Mouse (Mus musculus): ENCODE data around the gene Sh3d19. TPM values are rescaled to one million over a fixed set of nuclear protein-coding genes. Genes with fewer than 3 reads are reported as not detected.
A peak's percentile ranks its signal among the peaks of the same experiment; 100 is the strongest.

Gene Sh3d19
- polyA plus RNA-seq, 1 experiment from 2014 or later, result 4.6 TPM

DNA sequence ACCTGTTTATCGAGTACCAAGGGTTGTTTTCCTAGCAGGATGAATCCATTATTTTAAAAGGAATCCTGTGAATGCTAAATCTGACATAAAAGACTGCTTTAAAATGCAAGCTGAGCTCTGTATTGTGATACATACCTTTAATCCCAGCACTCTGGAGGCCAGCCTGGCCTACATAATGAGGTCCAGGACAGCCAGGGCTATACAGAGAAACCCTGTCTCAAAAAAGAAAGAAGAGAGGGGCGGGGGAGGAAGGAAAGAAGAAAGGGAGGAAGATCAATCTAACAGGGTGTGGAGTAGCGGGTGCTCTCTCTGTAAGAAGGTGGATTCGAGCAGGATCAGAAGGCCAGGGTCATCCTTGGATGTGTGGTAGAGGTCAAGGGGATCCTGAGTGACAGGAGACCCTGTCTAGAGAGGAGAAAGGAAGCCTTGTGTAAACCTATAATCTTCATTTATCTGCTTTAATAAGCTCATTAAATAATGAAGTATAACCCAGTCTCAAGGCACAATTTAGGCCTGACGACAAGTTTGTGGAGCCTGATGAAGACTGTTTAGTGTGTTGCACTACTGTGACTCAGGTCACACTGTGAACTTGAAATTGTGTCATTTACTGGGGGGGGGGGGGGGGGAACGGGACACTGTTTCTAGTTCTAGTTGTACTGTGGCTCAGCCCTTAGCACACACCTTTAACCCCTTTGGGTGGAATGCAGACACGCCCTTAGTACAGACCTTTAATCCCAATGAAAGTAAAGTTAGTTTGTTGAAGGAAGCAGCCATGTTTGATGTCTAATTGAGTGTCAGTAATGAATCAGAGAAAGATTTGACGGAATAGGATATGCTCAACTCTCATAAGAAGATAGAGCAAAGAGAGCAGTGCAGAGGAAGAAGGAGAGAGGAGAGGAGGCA, 137.0 kb downstream of the Sh3d19 start:
- Histone ChIP-seq H3K9me3 (replicated peaks; ENCODE audit: control insufficient read depth, low read length) (no peaks in the 10 kb centered on the region), H3K4me3 (ENCODE audit: low read depth, low read length) (no peak overlapping the region), H3K27me3 (replicated peaks; ENCODE audit: control insufficient read depth, insufficient read depth, low read length) (no peaks in the 10 kb centered on the region), H3K36me3 (ENCODE audit: control insufficient read depth, insufficient read depth, low read length) (no peaks in the 10 kb centered on the region), H3K4me2 (ENCODE audit: low read length) (no peak overlapping the region), H3K27ac (ENCODE audit: low read depth, low read length) (no peak overlapping the region), H3K4me1 (ENCODE audit: control insufficient read depth, insufficient read depth, low read length) (no peaks in the 10 kb centered on the region), H3K9ac (ENCODE audit: low read length) (no peak overlapping the region)
- 51% methylated on average over 8 of the region's 8 CpGs for WGBS
- 0 out of 2 replicates have a peak, but pooled peaks have one; percentile 15 for ATAC-seq
- no peak for DNase-seq (ENCODE audit: low spot score)

DNA sequence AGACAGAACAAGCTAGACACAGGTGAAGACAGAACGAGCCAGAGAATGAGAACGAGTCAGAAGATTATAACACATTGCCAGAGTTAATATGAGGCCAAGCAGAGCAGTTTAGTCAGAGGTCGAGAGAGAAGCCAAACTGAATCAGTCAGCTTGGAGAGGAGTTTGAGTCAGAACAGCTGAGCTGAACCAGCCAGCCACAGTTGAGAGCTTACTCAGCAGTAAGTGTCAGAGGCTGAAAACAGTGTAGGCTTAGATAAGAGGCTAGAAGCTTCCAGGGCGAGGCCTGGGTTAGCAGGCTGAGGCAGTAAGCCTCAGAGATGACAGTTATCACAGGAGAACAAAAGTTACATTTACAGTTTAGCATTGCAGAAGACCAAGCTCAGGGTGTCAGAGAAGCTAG, 137.7 kb downstream of the Sh3d19 start:
- WGBS, result 86% methylated on average over 4 of the region's 4 CpGs

GRCm38 (mm10) chr3:86109099-86109498, 138.2 kb downstream of the Sh3d19 start:
- H3K9ac ChIP-seq (ENCODE audit: low read length), result no peak overlapping the region
- 93% methylated on average over 7 of the region's 7 CpGs for WGBS
- H3K9me3 ChIP-seq (replicated peaks; ENCODE audit: control insufficient read depth, low read length), result no peaks in the 10 kb centered on the region
- DNase-seq (ENCODE audit: low spot score) (no peak), ATAC-seq (no peak)
- H3K4me3 ChIP-seq (ENCODE audit: low read depth, low read length), result no peak overlapping the region
- no peaks in the 10 kb centered on the region for H3K27me3 ChIP-seq (replicated peaks; ENCODE audit: control insufficient read depth, insufficient read depth, low read length)
- H3K4me1 ChIP-seq (ENCODE audit: control insufficient read depth, insufficient read depth, low read length), result no peaks in the 10 kb centered on the region
- H3K27ac ChIP-seq (ENCODE audit: low read depth, low read length), result no peak overlapping the region
- no peak overlapping the region for H3K4me2 ChIP-seq (ENCODE audit: low read length)
- no peaks in the 10 kb centered on the region for H3K36me3 ChIP-seq (ENCODE audit: control insufficient read depth, insufficient read depth, low read length)

More for the DNA sequence above, 137.7 kb downstream of the Sh3d19 start:
- Histone ChIP-seq H3K27me3 (replicated peaks; ENCODE audit: control insufficient read depth, insufficient read depth, low read length) (no peaks in the 10 kb centered on the region), H3K4me3 (ENCODE audit: low read depth, low read length) (no peak overlapping the region), H3K4me2 (ENCODE audit: low read length) (no peak overlapping the region), H3K27ac (ENCODE audit: low read depth, low read length) (no peak overlapping the region), H3K36me3 (ENCODE audit: control insufficient read depth, insufficient read depth, low read length) (no peaks in the 10 kb centered on the region), H3K9ac (ENCODE audit: low read length) (no peak overlapping the region), H3K4me1 (ENCODE audit: control insufficient read depth, insufficient read depth, low read length) (no peaks in the 10 kb centered on the region), H3K9me3 (replicated peaks; ENCODE audit: control insufficient read depth, low read length) (no peaks in the 10 kb centered on the region)
- no peak for DNase-seq (ENCODE audit: low spot score)
- ATAC-seq, result no peak

GRCm38 (mm10) chr3:86110077-86110476, 139.2 kb downstream of the Sh3d19 start:
- H3K36me3 ChIP-seq (ENCODE audit: control insufficient read depth, insufficient read depth, low read length), result no peaks in the 10 kb centered on the region
- no peak overlapping the region for H3K27ac ChIP-seq (ENCODE audit: low read depth, low read length)
- ATAC-seq, result no peak
- H3K9ac ChIP-seq (ENCODE audit: low read length), result no peak overlapping the region
- WGBS, result 22% methylated on average over 10 of the region's 10 CpGs
- H3K9me3 ChIP-seq (replicated peaks; ENCODE audit: control insufficient read depth, low read length), result no peaks in the 10 kb centered on the region
- peak; percentile 37 for DNase-seq (ENCODE audit: low spot score)
- no peaks in the 10 kb centered on the region for H3K27me3 ChIP-seq (replicated peaks; ENCODE audit: control insufficient read depth, insufficient read depth, low read length)
- no peak overlapping the region for H3K4me3 ChIP-seq (ENCODE audit: low read depth, low read length)
- no peak overlapping the region for H3K4me2 ChIP-seq (ENCODE audit: low read length)
- H3K4me1 ChIP-seq (ENCODE audit: control insufficient read depth, insufficient read depth, low read length), result no peaks in the 10 kb centered on the region

- DNase-seq (ENCODE audit: low spot score), result no peak
- Histone ChIP-seq H3K4me1 (ENCODE audit: control insufficient read depth, insufficient read depth, low read length) (no peaks in the 10 kb centered on the region), H3K4me2 (ENCODE audit: low read length) (no peak overlapping the region), H3K27ac (ENCODE audit: low read depth, low read length) (no peak overlapping the region), H3K9ac (ENCODE audit: low read length) (no peak overlapping the region), H3K9me3 (replicated peaks; ENCODE audit: control insufficient read depth, low read length) (no peaks in the 10 kb centered on the region), H3K27me3 (replicated peaks; ENCODE audit: control insufficient read depth, insufficient read depth, low read length) (no peaks in the 10 kb centered on the region), H3K36me3 (ENCODE audit: control insufficient read depth, insufficient read depth, low read length) (no peaks in the 10 kb centered on the region), H3K4me3 (ENCODE audit: low read depth, low read length) (no peak overlapping the region)
- WGBS, result 83% methylated on average over 7 of the region's 7 CpGs
- ATAC-seq, result no peak
Observed at GRCm38 (mm10) chr3:86112766-86113165, 141.9 kb downstream of the Sh3d19 start.

DNA sequence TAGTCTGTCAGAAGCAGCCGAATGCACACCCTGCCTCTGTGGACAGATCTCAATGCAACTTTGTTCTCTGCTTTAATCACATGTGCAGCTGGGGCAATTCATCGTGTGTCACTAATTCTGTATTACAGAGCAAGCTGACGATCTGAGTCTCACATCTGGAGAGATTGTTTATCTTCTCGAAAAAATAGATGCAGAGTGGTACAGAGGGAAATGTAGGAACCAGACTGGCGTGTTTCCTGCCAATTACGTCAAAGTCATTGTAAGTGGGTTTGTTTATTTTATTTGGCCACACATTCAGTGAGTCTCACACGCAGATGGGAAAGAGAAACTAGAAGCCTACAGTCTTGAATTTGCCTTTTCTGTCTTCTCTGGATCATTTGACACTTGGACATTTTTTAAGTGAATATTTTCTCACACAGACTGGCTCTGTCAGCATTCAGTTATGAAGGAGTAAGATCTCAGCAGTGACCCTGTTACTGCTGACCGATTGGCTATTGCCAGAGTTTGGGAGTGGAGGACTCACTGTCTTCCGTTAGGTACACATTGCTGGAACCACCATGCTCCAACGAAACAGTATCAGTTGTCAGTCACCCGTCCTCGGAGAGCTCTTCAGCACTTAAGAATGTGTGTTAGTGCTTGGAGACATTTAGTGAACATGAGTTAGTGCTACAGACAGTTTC, 143.9 kb downstream of the Sh3d19 start:
- no peak overlapping the region for H3K9ac ChIP-seq (ENCODE audit: low read length)
- no peak overlapping the region for H3K4me3 ChIP-seq (ENCODE audit: low read depth, low read length)
- H3K27ac ChIP-seq (ENCODE audit: low read depth, low read length), result no peak overlapping the region
- H3K4me1 ChIP-seq (ENCODE audit: control insufficient read depth, insufficient read depth, low read length), result no peaks in the 10 kb centered on the region
- no peaks in the 10 kb centered on the region for H3K36me3 ChIP-seq (ENCODE audit: control insufficient read depth, insufficient read depth, low read length)
- DNase-seq (ENCODE audit: low spot score) (peak; percentile 46), ATAC-seq (no peak)
- H3K27me3 ChIP-seq (replicated peaks; ENCODE audit: control insufficient read depth, insufficient read depth, low read length), result no peaks in the 10 kb centered on the region
- H3K9me3 ChIP-seq (replicated peaks; ENCODE audit: control insufficient read depth, low read length), result no peaks in the 10 kb centered on the region
- WGBS, result 80% methylated on average over 12 of the region's 12 CpGs
- no peak overlapping the region for H3K4me2 ChIP-seq (ENCODE audit: low read length)

DNA sequence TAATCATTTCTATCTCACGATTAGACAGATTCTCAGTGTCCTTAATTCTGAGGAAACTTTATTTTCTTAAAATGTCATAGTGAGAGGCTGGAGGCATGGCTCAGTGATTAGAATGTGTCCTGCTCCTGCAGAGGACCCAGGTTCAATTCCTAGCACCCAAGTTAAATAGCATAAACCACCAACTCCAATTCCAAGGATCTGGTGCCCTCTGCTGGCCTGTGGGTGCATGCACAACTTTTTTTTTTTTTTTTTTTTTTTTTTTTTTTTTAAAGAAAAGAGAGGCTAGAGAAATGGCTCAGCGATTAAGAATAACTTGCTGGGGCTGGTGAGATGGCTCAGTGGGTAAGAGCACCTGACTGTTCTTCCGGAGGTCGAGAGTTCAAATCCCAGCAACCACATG, 146.0 kb downstream of the Sh3d19 start:
- no peak for ATAC-seq
- WGBS, result 92% methylated on average over 4 of the region's 4 CpGs
- Histone ChIP-seq H3K4me1 (ENCODE audit: control insufficient read depth, insufficient read depth, low read length) (no peaks in the 10 kb centered on the region), H3K27me3 (replicated peaks; ENCODE audit: control insufficient read depth, insufficient read depth, low read length) (no peaks in the 10 kb centered on the region), H3K4me3 (ENCODE audit: low read depth, low read length) (no peak overlapping the region), H3K9me3 (replicated peaks; ENCODE audit: control insufficient read depth, low read length) (no peaks in the 10 kb centered on the region), H3K27ac (ENCODE audit: low read depth, low read length) (no peak overlapping the region), H3K4me2 (ENCODE audit: low read length) (no peak overlapping the region), H3K9ac (ENCODE audit: low read length) (no peak overlapping the region), H3K36me3 (ENCODE audit: control insufficient read depth, insufficient read depth, low read length) (no peaks in the 10 kb centered on the region)
- no peak for DNase-seq (ENCODE audit: low spot score)

GRCm38 (mm10) chr3:86119237-86119932, 148.5 kb downstream of the Sh3d19 start:
- Histone ChIP-seq H3K4me2 (ENCODE audit: low read length) (no peak overlapping the region), H3K27me3 (replicated peaks; ENCODE audit: control insufficient read depth, insufficient read depth, low read length) (no peaks in the 10 kb centered on the region), H3K4me1 (ENCODE audit: control insufficient read depth, insufficient read depth, low read length) (no peaks in the 10 kb centered on the region), H3K27ac (ENCODE audit: low read depth, low read length) (no peak overlapping the region), H3K9me3 (replicated peaks; ENCODE audit: control insufficient read depth, low read length) (no peaks in the 10 kb centered on the region), H3K36me3 (ENCODE audit: control insufficient read depth, insufficient read depth, low read length) (no peaks in the 10 kb centered on the region), H3K9ac (ENCODE audit: low read length) (no peak overlapping the region), H3K4me3 (ENCODE audit: low read depth, low read length) (no peak overlapping the region)
- WGBS, result 83% methylated on average over 16 of the region's 16 CpGs
- ATAC-seq (no peak), DNase-seq (ENCODE audit: low spot score) (no peak)

All from forebrain, embryonic 14.5 days (tissue).